Comparison of ENCODE assay signal across 8 mouse cellular contexts in genomic region chr15:102736127-102736944, GRCm38 (mm10). TPM values are rescaled to one million over a fixed set of nuclear protein-coding genes. Genes with fewer than 3 reads are reported as not detected.
A peak's percentile ranks its signal among the peaks of the same experiment; 100 is the strongest.
DNase-seq lines count a peak whose midpoint lies in the region; ATAC-seq lines count a peak whose summit lies in the region.

No protein-coding gene starts in this region.

- H3K4me2 ChIP-seq in kidney, embryonic 16.5 days (replicated peaks; ENCODE audit: low read depth, low read length) = peak overlapping the region; percentile 58
- peak overlapping the region; percentile 38 for H3K4me2 ChIP-seq in forebrain, embryonic 14.5 days (ENCODE audit: low read length)
- peak overlapping the region; percentile 62 for H3K4me2 ChIP-seq in limb, embryonic 13.5 days (replicated peaks)

- peaks cover 17% of the 10 kb centered on the region for H3K4me1 ChIP-seq in kidney, embryonic 16.5 days (ENCODE audit: insufficient read depth, low read length)
- H3K4me1 ChIP-seq in forebrain, embryonic 14.5 days (ENCODE audit: control insufficient read depth, insufficient read depth, low read length) = peaks cover 19% of the 10 kb centered on the region
- H3K4me1 ChIP-seq in limb, embryonic 13.5 days = peaks cover 27% of the 10 kb centered on the region

- no peaks in the 10 kb centered on the region for H3K9me3 ChIP-seq in kidney, embryonic 16.5 days (ENCODE audit: low read length)
- H3K9me3 ChIP-seq in forebrain, embryonic 14.5 days (replicated peaks; ENCODE audit: control insufficient read depth, low read length) = no peaks in the 10 kb centered on the region
- no peaks in the 10 kb centered on the region for H3K9me3 ChIP-seq in limb, embryonic 13.5 days

- peaks cover 54% of the 10 kb centered on the region for H3K27me3 ChIP-seq in kidney, embryonic 16.5 days (ENCODE audit: insufficient read depth, low read length)
- 0 out of 2 replicates have a peak, but pooled peaks cover 2% of the 10 kb centered on the region for H3K27me3 ChIP-seq in forebrain, embryonic 14.5 days (replicated peaks; ENCODE audit: control insufficient read depth, insufficient read depth, low read length)
- H3K27me3 ChIP-seq in limb, embryonic 13.5 days = peaks cover 54% of the 10 kb centered on the region

- H3K27ac ChIP-seq in kidney, embryonic 16.5 days (ENCODE audit: low read length) = no peak overlapping the region
- peak overlapping the region; percentile 84 for H3K27ac ChIP-seq in forebrain, embryonic 14.5 days (ENCODE audit: low read depth, low read length)
- H3K27ac ChIP-seq in limb, embryonic 13.5 days = no peak overlapping the region

- peak overlapping the region; percentile 27 for H3K4me3 ChIP-seq in kidney, embryonic 16.5 days (ENCODE audit: low read length)
- peak overlapping the region; percentile 6; the same call in 1 of the 2 replicates for H3K4me3 ChIP-seq in forebrain, embryonic 14.5 days (ENCODE audit: low read depth, low read length)
- peak overlapping the region; percentile 34 for H3K4me3 ChIP-seq in limb, embryonic 13.5 days

- intact Hi-C loops in heart, postnatal 25 days (cut with DNase I) = no loop called here

- H3K9ac ChIP-seq in kidney, embryonic 16.5 days (replicated peaks; ENCODE audit: low read length) = peak overlapping the region; percentile 28
- H3K9ac ChIP-seq in forebrain, embryonic 14.5 days (ENCODE audit: low read length) = no peak overlapping the region
- H3K9ac ChIP-seq in limb, embryonic 13.5 days = peak overlapping the region; percentile 43

- WGBS in kidney, embryonic 16.5 days = 10% methylated on average over 32 of the region's 36 CpGs
- WGBS in forebrain, embryonic 14.5 days = 14% methylated on average over 25 of the region's 36 CpGs
- WGBS in limb, embryonic 13.5 days = 16% methylated on average over 24 of the region's 36 CpGs

- DNase-seq in kidney, adult 8-10 months = no peak
- DNase-seq in cerebellum, adult 8-10 months = peak; percentile 69
- peak; percentile 89 for DNase-seq in forebrain, embryonic 14.5 days (ENCODE audit: low spot score)
- peak; percentile 33 for DNase-seq in retina, postnatal 7 days (ENCODE audit: low read depth, low spot score)
- DNase-seq in gastrocnemius, postnatal 25 days = no peak
- no peak for DNase-seq in heart, postnatal 25 days (ENCODE audit: low spot score)

- H3K36me3 ChIP-seq in kidney, embryonic 16.5 days (ENCODE audit: insufficient read depth, low read length) = no peaks in the 10 kb centered on the region
- H3K36me3 ChIP-seq in forebrain, embryonic 14.5 days (ENCODE audit: control insufficient read depth, insufficient read depth, low read length) = no peaks in the 10 kb centered on the region
- H3K36me3 ChIP-seq in limb, embryonic 13.5 days = no peaks in the 10 kb centered on the region

- ATAC-seq in kidney, embryonic 16.5 days (ENCODE audit: low FRiP score, low TSS enrichment) = peak; percentile 10; the same call in 1 of the 2 replicates
- peak; percentile 61 for ATAC-seq in forebrain, embryonic 14.5 days
- peak; percentile 45 for ATAC-seq in limb, embryonic 13.5 days (ENCODE audit: low FRiP score, low read depth)

RNA-seq across cellular contexts. Expression of gene Calcoco1, which starts 14.4 kb away (rescaled TPM):
- polyA plus RNA-seq in kidney, embryonic 16.5 days (2015; fragmentation: Nextera tagmentation; extraction: Ambion mirVana) = 60.4 and 63.2 TPM in 2 replicates
- polyA plus RNA-seq in forebrain, embryonic 14.5 days (2014; fragmentation: Nextera tagmentation; extraction: Ambion mirVana) = 48.2 and 61.2 TPM in 2 replicates
- 57.7 and 58.3 TPM in 2 replicates for polyA plus RNA-seq in limb, embryonic 13.5 days (2015; fragmentation: Nextera tagmentation; extraction: Ambion mirVana)
- 10 to 100 TPM; 58.1 to 58.3 TPM for total RNA-seq in gastrocnemius, postnatal 25 days (2021)
- 100 to 1,000 TPM in 1 of 2 experiments, 10 to 100 TPM in 1; 93.5 to 106 TPM for total RNA-seq in heart, postnatal 25 days (2021)

Comparison
In these comparisons a context has a peak if more than half of its experiments do, and no peak if none do; other contexts are left out.
1. ATAC-seq: peak in every context shown above with its lines; median percentile 61 in forebrain, embryonic 14.5 days; 45 in limb, embryonic 13.5 days; 10 in kidney, embryonic 16.5 days.
2. DNase-seq: peak in cerebellum, adult 8-10 months (single experiment), forebrain, embryonic 14.5 days (single experiment) and retina, postnatal 7 days (single experiment); none in kidney, adult 8-10 months (0 of 2), gastrocnemius, postnatal 25 days (single experiment) and heart, postnatal 25 days (single experiment).
3. Peak in every context shown above with its lines, with median percentiles within 50 percentile points of each other: H3K4me2 ChIP-seq and H3K4me3 ChIP-seq.